Comparison of ENCODE assay signal across 8 mouse cellular contexts in the genomic region with DNA sequence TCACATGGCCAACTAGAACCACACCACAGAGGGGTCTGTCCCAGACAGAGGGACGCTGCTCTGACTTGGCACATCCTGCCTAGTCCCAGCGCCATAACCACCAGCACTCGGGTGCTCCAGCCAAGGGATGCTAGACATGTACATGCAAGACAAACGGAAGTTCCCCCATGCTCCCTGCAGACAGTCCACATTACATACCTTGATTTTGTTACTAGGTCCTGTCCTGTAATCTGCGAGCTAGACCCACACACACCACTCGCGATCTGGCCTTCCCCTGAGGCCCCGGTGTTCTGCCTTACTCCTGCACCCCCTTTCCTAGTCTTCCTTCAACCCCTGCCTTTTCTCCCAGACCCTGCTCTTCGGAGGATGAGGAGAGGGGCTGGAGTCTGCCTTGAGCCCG. TPM values are rescaled to one million over a fixed set of nuclear protein-coding genes. Genes with fewer than 3 reads are reported as not detected.
DNase-seq lines count a peak whose midpoint lies in the region; ATAC-seq and TF ChIP-seq lines count a peak whose summit lies in the region.

No protein-coding gene starts in this region.

- H3K27me3 ChIP-seq in forebrain, embryonic 15.5 days = no peaks in the 10 kb centered on the region
- no peaks in the 10 kb centered on the region for H3K27me3 ChIP-seq in liver, postnatal 0 days (ENCODE audit: insufficient read depth, low read length)

- H3K36me3 ChIP-seq in forebrain, embryonic 15.5 days = peaks cover 14% of the 10 kb centered on the region
- peaks cover 45% of the 10 kb centered on the region for H3K36me3 ChIP-seq in liver, postnatal 0 days (replicated peaks; ENCODE audit: insufficient read depth, low read length)

- peak overlapping the region; percentile 41; the same call in 1 of the 2 replicates for H3K9ac ChIP-seq in forebrain, embryonic 15.5 days (replicated peaks)
- H3K9ac ChIP-seq in liver, postnatal 0 days (replicated peaks) = peak overlapping the region; percentile 84

- H3K4me3 ChIP-seq in forebrain, embryonic 15.5 days = peak overlapping the region; percentile 42
- peak overlapping the region; percentile 72 for H3K4me3 ChIP-seq in liver, postnatal 0 days (ENCODE audit: low read depth, low read length)

- H3K9me3 ChIP-seq in forebrain, embryonic 15.5 days = no peaks in the 10 kb centered on the region
- no peaks in the 10 kb centered on the region for H3K9me3 ChIP-seq in liver, postnatal 0 days (ENCODE audit: low read length)

- no peak for TF ChIP-seq CTCF in liver, postnatal 0 days (IDR thresholded peaks at IDR 0.05; ENCODE audit: low read depth)

- peak overlapping the region; percentile 65 for H3K4me2 ChIP-seq in forebrain, embryonic 15.5 days (replicated peaks)
- peak overlapping the region; percentile 90 for H3K4me2 ChIP-seq in liver, postnatal 0 days (ENCODE audit: low read depth, low read length)

- no peak for ATAC-seq in forebrain, embryonic 15.5 days (replicated peaks)
- ATAC-seq in liver, postnatal 0 days = no peak

- H3K4me1 ChIP-seq in forebrain, embryonic 15.5 days = peaks cover 12% of the 10 kb centered on the region
- H3K4me1 ChIP-seq in liver, postnatal 0 days (ENCODE audit: insufficient read depth) = peaks cover 32% of the 10 kb centered on the region

- WGBS in forebrain, embryonic 15.5 days = 46% methylated on average over 10 of the region's 10 CpGs
- WGBS in liver, postnatal 0 days (ENCODE audit: insufficient replicate concordance) = 2% methylated on average over 10 of the region's 10 CpGs

- no peak overlapping the region for H3K27ac ChIP-seq in forebrain, embryonic 15.5 days (replicated peaks)
- peak overlapping the region; percentile 91 for H3K27ac ChIP-seq in liver, postnatal 0 days (ENCODE audit: low read depth)

- peak; percentile 95 for DNase-seq in heart, adult 11 months
- DNase-seq in heart, adult 9 months (ENCODE audit: low spot score in 2 of 2) = no peak
- DNase-seq in A20 (ENCODE audit: low read depth, low spot score) = peak; percentile 58
- DNase-seq in liver, postnatal 0 days = no peak
- DNase-seq in right cerebral cortex, adult 18-20 months = no peak
- no peak for DNase-seq in frontal cortex, postnatal 36 days (ENCODE audit: low spot score in 2 of 2)
- DNase-seq in thymus, postnatal 25 days = no peak

- TF ChIP-seq EP300 in liver, postnatal 0 days (IDR thresholded peaks at IDR 0.05; ENCODE audit: low read depth) = no peak

RNA-seq across cellular contexts. Expression of a gene that starts 0.6 kb away (rescaled TPM):
- polyA plus RNA-seq in forebrain, embryonic 15.5 days (2015; fragmentation: Nextera tagmentation; extraction: Ambion mirVana) = 11.9 and 13.3 TPM in 2 replicates
- 28.1 and 29.7 TPM in 2 replicates for polyA plus RNA-seq in liver, postnatal 0 days (2015; fragmentation: Nextera tagmentation; extraction: Ambion mirVana)

RNA-seq across cellular contexts. Expression of a gene that starts 6.2 kb away (rescaled TPM):
- 195 and 201 TPM in 2 replicates for polyA plus RNA-seq in forebrain, embryonic 15.5 days (2015; fragmentation: Nextera tagmentation; extraction: Ambion mirVana)
- 165 and 167 TPM in 2 replicates for polyA plus RNA-seq in liver, postnatal 0 days (2015; fragmentation: Nextera tagmentation; extraction: Ambion mirVana)

RNA-seq across cellular contexts. Expression of a gene that starts 23.3 kb away (rescaled TPM):
- 1.5 and 1.8 TPM in 2 replicates for polyA plus RNA-seq in forebrain, embryonic 15.5 days (2015; fragmentation: Nextera tagmentation; extraction: Ambion mirVana)
- polyA plus RNA-seq in liver, postnatal 0 days (2015; fragmentation: Nextera tagmentation; extraction: Ambion mirVana) = 9.5 TPM in 2 replicates

RNA-seq across cellular contexts. Expression of a gene that starts 28.7 kb away (rescaled TPM):
- 6.6 and 6.9 TPM in 2 replicates for polyA plus RNA-seq in forebrain, embryonic 15.5 days (2015; fragmentation: Nextera tagmentation; extraction: Ambion mirVana)
- polyA plus RNA-seq in liver, postnatal 0 days (2015; fragmentation: Nextera tagmentation; extraction: Ambion mirVana) = 42.6 and 48.1 TPM in 2 replicates

RNA-seq across cellular contexts. Expression of a gene that starts 52.1 kb away (rescaled TPM):
- not detected in 2 replicates for polyA plus RNA-seq in forebrain, embryonic 15.5 days (2015; fragmentation: Nextera tagmentation; extraction: Ambion mirVana)
- 0.04 and 0.13 TPM in 2 replicates for polyA plus RNA-seq in liver, postnatal 0 days (2015; fragmentation: Nextera tagmentation; extraction: Ambion mirVana)

Comparison
In these comparisons a context has a peak if more than half of its experiments do, and no peak if none do; other contexts are left out.
1. DNase-seq: peak in heart, adult 11 months (single experiment) and A20 (single experiment); none in heart, adult 9 months (0 of 2), liver, postnatal 0 days (single experiment), right cerebral cortex, adult 18-20 months (single experiment), frontal cortex, postnatal 36 days (0 of 2) and thymus, postnatal 25 days (single experiment).